Mouse (Mus musculus): ENCODE measurements at regions not wholly inside any gene's neighbourhood (a gene's known extent, or its start where the extent isn't known, plus 50 kb on each side); places are given as distances from the start of the nearest gene placed in this dataset.

GRCm38 (mm10) chr5:64634721-64635120, 168.5 kb upstream of the Klf3 start:
- no peaks in the 10 kb centered on the region for H3K4me1 ChIP-seq (replicated peaks; ENCODE audit: control insufficient read depth, insufficient read depth, low read length)
- H3K27me3 ChIP-seq (replicated peaks; ENCODE audit: control insufficient read depth, insufficient read depth, low read length), result no peaks in the 10 kb centered on the region
- no peak overlapping the region for H3K27ac ChIP-seq (ENCODE audit: low read depth)
- no peaks in the 10 kb centered on the region for H3K36me3 ChIP-seq (ENCODE audit: control insufficient read depth, insufficient read depth, low read length)
- DNase-seq (ENCODE audit: low spot score) (no peak), ATAC-seq (replicated peaks; ENCODE audit: low FRiP score, low TSS enrichment, low read depth) (no peak)
- H3K9me3 ChIP-seq (ENCODE audit: control insufficient read depth, low read length), result no peaks in the 10 kb centered on the region
- no peak overlapping the region for H3K4me2 ChIP-seq (ENCODE audit: low read length)
- no peak overlapping the region for H3K9ac ChIP-seq (ENCODE audit: low read length)
- 82% methylated on average over 4 of the region's 4 CpGs for WGBS
- H3K4me3 ChIP-seq (ENCODE audit: low read depth, low read length), result no peak overlapping the region

- no peak overlapping the region for H3K27ac ChIP-seq (ENCODE audit: low read depth)
- H3K9me3 ChIP-seq (ENCODE audit: control insufficient read depth, low read length), result no peaks in the 10 kb centered on the region
- DNase-seq (ENCODE audit: low spot score), result no peak
- no peak overlapping the region for H3K9ac ChIP-seq (ENCODE audit: low read length)
- no peaks in the 10 kb centered on the region for H3K36me3 ChIP-seq (ENCODE audit: control insufficient read depth, insufficient read depth, low read length)
- no peaks in the 10 kb centered on the region for H3K27me3 ChIP-seq (replicated peaks; ENCODE audit: control insufficient read depth, insufficient read depth, low read length)
- WGBS, result 91% methylated on average over 3 of the region's 3 CpGs
- H3K4me2 ChIP-seq (ENCODE audit: low read length), result no peak overlapping the region
- no peak; the same call in 1 of the 2 replicates for ATAC-seq (replicated peaks; ENCODE audit: low FRiP score, low TSS enrichment, low read depth)
- H3K4me3 ChIP-seq (ENCODE audit: low read depth, low read length), result no peak overlapping the region
- no peaks in the 10 kb centered on the region for H3K4me1 ChIP-seq (replicated peaks; ENCODE audit: control insufficient read depth, insufficient read depth, low read length)
These were observed 166.9 kb upstream of the Klf3 start for GRCm38 (mm10) chr5:64636301-64636700.

- Histone ChIP-seq H3K4me2 (ENCODE audit: low read length) (no peak overlapping the region), H3K36me3 (ENCODE audit: control insufficient read depth, insufficient read depth, low read length) (no peaks in the 10 kb centered on the region)
These were observed 159.6 kb upstream of the Klf3 start for GRCm38 (mm10) chr5:64643584-64643983.

GRCm38 (mm10) chr5:64647417-64648125, 155.6 kb upstream of the Klf3 start:
- 3% methylated on average over 18 of the region's 18 CpGs for WGBS
- Histone ChIP-seq H3K9me3 (ENCODE audit: control insufficient read depth, low read length) (no peaks in the 10 kb centered on the region), H3K27ac (ENCODE audit: low read depth) (no peak overlapping the region), H3K4me3 (ENCODE audit: low read depth, low read length) (peak overlapping the region; percentile 27), H3K4me2 (ENCODE audit: low read length) (peak overlapping the region; percentile 49), H3K36me3 (ENCODE audit: control insufficient read depth, insufficient read depth, low read length) (no peaks in the 10 kb centered on the region), H3K27me3 (replicated peaks; ENCODE audit: control insufficient read depth, insufficient read depth, low read length) (no peaks in the 10 kb centered on the region), H3K4me1 (replicated peaks; ENCODE audit: control insufficient read depth, insufficient read depth, low read length) (peaks cover 17% of the 10 kb centered on the region), H3K9ac (ENCODE audit: low read length) (peak overlapping the region; percentile 42)
- DNase-seq (ENCODE audit: low spot score), result peak; percentile 72
- peak; percentile 67; the same call in 1 of the 2 replicates for ATAC-seq (replicated peaks; ENCODE audit: low FRiP score, low TSS enrichment, low read depth)

More at GRCm38 (mm10) chr5:64643584-64643983, 159.6 kb upstream of the Klf3 start:
- WGBS, result 100% methylated on average over 1 of the region's 1 CpGs
- H3K27ac ChIP-seq (ENCODE audit: low read depth), result no peak overlapping the region
- no peak for DNase-seq (ENCODE audit: low spot score)
- no peak for ATAC-seq (replicated peaks; ENCODE audit: low FRiP score, low TSS enrichment, low read depth)
- H3K9me3 ChIP-seq (ENCODE audit: control insufficient read depth, low read length), result no peaks in the 10 kb centered on the region
- H3K4me1 ChIP-seq (replicated peaks; ENCODE audit: control insufficient read depth, insufficient read depth, low read length), result peaks cover 12% of the 10 kb centered on the region
- no peak overlapping the region for H3K9ac ChIP-seq (ENCODE audit: low read length)
- no peaks in the 10 kb centered on the region for H3K27me3 ChIP-seq (replicated peaks; ENCODE audit: control insufficient read depth, insufficient read depth, low read length)
- no peak overlapping the region for H3K4me3 ChIP-seq (ENCODE audit: low read depth, low read length)

GRCm38 (mm10) chr5:64648492-64648891, 154.7 kb upstream of the Klf3 start:
- Histone ChIP-seq H3K4me3 (ENCODE audit: low read depth, low read length) (no peak overlapping the region), H3K27ac (ENCODE audit: low read depth) (0 out of 2 replicates have a peak overlapping the region, but pooled peaks have one; percentile 18), H3K9me3 (ENCODE audit: control insufficient read depth, low read length) (no peaks in the 10 kb centered on the region), H3K27me3 (replicated peaks; ENCODE audit: control insufficient read depth, insufficient read depth, low read length) (no peaks in the 10 kb centered on the region), H3K36me3 (ENCODE audit: control insufficient read depth, insufficient read depth, low read length) (no peaks in the 10 kb centered on the region), H3K4me1 (replicated peaks; ENCODE audit: control insufficient read depth, insufficient read depth, low read length) (peaks cover 17% of the 10 kb centered on the region), H3K4me2 (ENCODE audit: low read length) (no peak overlapping the region), H3K9ac (ENCODE audit: low read length) (no peak overlapping the region)
- DNase-seq (ENCODE audit: low spot score) (peak; percentile 60), ATAC-seq (replicated peaks; ENCODE audit: low FRiP score, low TSS enrichment, low read depth) (peak; percentile 56)
- WGBS, result 19% methylated on average over 8 of the region's 8 CpGs

GRCm38 (mm10) chr5:64651407-64651806, 151.8 kb upstream of the Klf3 start:
- H3K27ac ChIP-seq (ENCODE audit: low read depth), result no peak overlapping the region

GRCm38 (mm10) chr5:64653764-64654163, 149.4 kb upstream of the Klf3 start:
- 75% methylated on average over 5 of the region's 5 CpGs for WGBS
- Histone ChIP-seq H3K4me2 (ENCODE audit: low read length) (no peak overlapping the region), H3K36me3 (ENCODE audit: control insufficient read depth, insufficient read depth, low read length) (no peaks in the 10 kb centered on the region), H3K27ac (ENCODE audit: low read depth) (no peak overlapping the region; the same call in 1 of the 2 replicates), H3K9me3 (ENCODE audit: control insufficient read depth, low read length) (no peaks in the 10 kb centered on the region), H3K4me3 (ENCODE audit: low read depth, low read length) (no peak overlapping the region), H3K27me3 (replicated peaks; ENCODE audit: control insufficient read depth, insufficient read depth, low read length) (no peaks in the 10 kb centered on the region), H3K4me1 (replicated peaks; ENCODE audit: control insufficient read depth, insufficient read depth, low read length) (peaks cover 3% of the 10 kb centered on the region; the same call in 1 of the 2 replicates), H3K9ac (ENCODE audit: low read length) (no peak overlapping the region)
- ATAC-seq (replicated peaks; ENCODE audit: low FRiP score, low TSS enrichment, low read depth) (peak; percentile 84), DNase-seq (ENCODE audit: low spot score) (no peak)

More at GRCm38 (mm10) chr5:64651407-64651806, 151.8 kb upstream of the Klf3 start:
- no peaks in the 10 kb centered on the region for H3K27me3 ChIP-seq (replicated peaks; ENCODE audit: control insufficient read depth, insufficient read depth, low read length)
- DNase-seq (ENCODE audit: low spot score) (no peak), ATAC-seq (replicated peaks; ENCODE audit: low FRiP score, low TSS enrichment, low read depth) (no peak)
- no peaks in the 10 kb centered on the region for H3K36me3 ChIP-seq (ENCODE audit: control insufficient read depth, insufficient read depth, low read length)
- H3K4me2 ChIP-seq (ENCODE audit: low read length), result no peak overlapping the region
- 69% methylated on average over 3 of the region's 3 CpGs for WGBS
- H3K4me3 ChIP-seq (ENCODE audit: low read depth, low read length), result no peak overlapping the region
- H3K4me1 ChIP-seq (replicated peaks; ENCODE audit: control insufficient read depth, insufficient read depth, low read length), result peaks cover 17% of the 10 kb centered on the region
- H3K9ac ChIP-seq (ENCODE audit: low read length), result no peak overlapping the region
- H3K9me3 ChIP-seq (ENCODE audit: control insufficient read depth, low read length), result no peaks in the 10 kb centered on the region

GRCm38 (mm10) chr5:64655286-64655685, 147.9 kb upstream of the Klf3 start:
- ATAC-seq (replicated peaks; ENCODE audit: low FRiP score, low TSS enrichment, low read depth), result no peak
- H3K9me3 ChIP-seq (ENCODE audit: control insufficient read depth, low read length), result no peaks in the 10 kb centered on the region
- WGBS, result 65% methylated on average over 5 of the region's 5 CpGs
- H3K4me2 ChIP-seq (ENCODE audit: low read length), result no peak overlapping the region
- no peaks in the 10 kb centered on the region for H3K36me3 ChIP-seq (ENCODE audit: control insufficient read depth, insufficient read depth, low read length)
- no peak overlapping the region for H3K27ac ChIP-seq (ENCODE audit: low read depth)
- no peaks in the 10 kb centered on the region for H3K4me1 ChIP-seq (replicated peaks; ENCODE audit: control insufficient read depth, insufficient read depth, low read length)
- no peak overlapping the region for H3K9ac ChIP-seq (ENCODE audit: low read length)
- no peaks in the 10 kb centered on the region for H3K27me3 ChIP-seq (replicated peaks; ENCODE audit: control insufficient read depth, insufficient read depth, low read length)
- DNase-seq (ENCODE audit: low spot score), result no peak
- no peak overlapping the region for H3K4me3 ChIP-seq (ENCODE audit: low read depth, low read length)

GRCm38 (mm10) chr5:64661959-64662358, 141.2 kb upstream of the Klf3 start:
- no peaks in the 10 kb centered on the region for H3K27me3 ChIP-seq (replicated peaks; ENCODE audit: control insufficient read depth, insufficient read depth, low read length)
- H3K36me3 ChIP-seq (ENCODE audit: control insufficient read depth, insufficient read depth, low read length), result no peaks in the 10 kb centered on the region
- no peaks in the 10 kb centered on the region; the same call in 1 of the 2 replicates for H3K4me1 ChIP-seq (replicated peaks; ENCODE audit: control insufficient read depth, insufficient read depth, low read length)
- ATAC-seq (replicated peaks; ENCODE audit: low FRiP score, low TSS enrichment, low read depth) (no peak), DNase-seq (ENCODE audit: low spot score) (no peak)
- H3K9me3 ChIP-seq (ENCODE audit: control insufficient read depth, low read length), result no peaks in the 10 kb centered on the region
- no peak overlapping the region for H3K27ac ChIP-seq (ENCODE audit: low read depth)
- H3K4me2 ChIP-seq (ENCODE audit: low read length), result no peak overlapping the region
- H3K9ac ChIP-seq (ENCODE audit: low read length), result no peak overlapping the region
- WGBS, result 54% methylated on average over 6 of the region's 6 CpGs
- H3K4me3 ChIP-seq (ENCODE audit: low read depth, low read length), result no peak overlapping the region
